Mouse (Mus musculus) liver, embryonic 14 days (tissue): ENCODE results near the gene BC147527. TPM values are rescaled to one million over a fixed set of nuclear protein-coding genes. Genes with fewer than 3 reads are reported as not detected.

ENCODE experiments used
- polyA plus RNA-seq: library from polyadenylated mRNA; depleted of rRNA; stranded (reverse); fragments of >200 nt; gene quantifications from 2 replicates; pipeline ENCODE4 v1.2.3, GENCODE M21; 2012; rRNA removed

BC147527 gene
- polyA plus RNA-seq, result 0.18 and 0.58 TPM in 2 replicates

GRCm38 (mm10) chr13:120299991-120300442, at the start of gene BC147527:
BC147527 (plus strand) TSS chr13:120300392.

GRCm38 (mm10) chr13:120262870-120263269, 37.3 kb upstream of the BC147527 start, which contains the start of gene AF067061:
AF067061 (plus strand) TSS chr13:120263114.

GRCm38 (mm10) chr13:120316578-120316977, 16.4 kb downstream of the BC147527 start, which contains the start of gene Tcstv3:
Tcstv3 (plus strand) TSS chr13:120316878.

Other genes starting within 250 kb of the BC147527 start
- 0.09 and 0.33 TPM in 2 replicates for gene Gm21188, start 248.2 kb upstream of the BC147527 start, polyA plus RNA-seq
- not detected in 2 replicates for gene Gm20767, start 160.1 kb upstream of the BC147527 start, polyA plus RNA-seq
- gene Gm21818, start 128.0 kb upstream of the BC147527 start, polyA plus RNA-seq, result not detected in 2 replicates
- gene Gm21762, start 84.4 kb upstream of the BC147527 start, polyA plus RNA-seq, result not detected in 2 replicates
- gene Gm21731, start 61.3 kb upstream of the BC147527 start, polyA plus RNA-seq, result not detected in 2 replicates
- not detected in 2 replicates for gene AF067061, start 37.3 kb upstream of the BC147527 start, polyA plus RNA-seq
- not detected in 2 replicates for gene Tcstv3, start 16.5 kb downstream of the BC147527 start, polyA plus RNA-seq